Mouse (Mus musculus) bone marrow macrophage, adult 2 months (primary cell): ENCODE measurements around the gene Ttc23l. TPM values are rescaled to one million over a fixed set of nuclear protein-coding genes. Genes with fewer than 3 reads are reported as not detected.
A peak's percentile ranks its signal among the peaks of the same experiment; 100 is the strongest.

Experiments used
- H3K27ac ChIP-seq: 2 replicates; pipeline ENCODE4 v1.5.1; 2012; ENCODE audit warnings: low read depth, low read length; ENCODE audit not compliant: insufficient read depth
- H3K4me1 ChIP-seq: 2 replicates; pipeline ENCODE4 v1.6.1; 2012; ENCODE audit warnings: low read length; ENCODE audit not compliant: control insufficient read depth, insufficient read depth
- H3K4me3 ChIP-seq: 2 replicates; pipeline ENCODE4 v1.5.1; 2012; ENCODE audit warnings: mild to moderate bottlenecking, low read length, moderate library complexity; ENCODE audit not compliant: insufficient read depth
- CTCF ChIP-seq: IDR thresholded peaks from 2 replicates; pipeline ENCODE4 v1.5.1; 2012; ENCODE audit warnings: low read depth, mild to moderate bottlenecking, low read length, moderate library complexity
- POLR2A ChIP-seq: IDR thresholded peaks from 2 replicates; pipeline ENCODE4 v1.6.1; 2012; ENCODE audit warnings: mild to moderate bottlenecking, low read depth, low read length, borderline replicate concordance
- polyA plus RNA-seq: library from polyadenylated mRNA; stranded (reverse); fragments of >200 nt; gene quantifications from 2 replicates; pipeline ENCODE4 v1.2.4, GENCODE M21; 2012; ENCODE audit not compliant: missing spikeins, insufficient read depth, insufficient read length

Ttc23l gene
- polyA plus RNA-seq, 1 experiment: not detected

DNA sequence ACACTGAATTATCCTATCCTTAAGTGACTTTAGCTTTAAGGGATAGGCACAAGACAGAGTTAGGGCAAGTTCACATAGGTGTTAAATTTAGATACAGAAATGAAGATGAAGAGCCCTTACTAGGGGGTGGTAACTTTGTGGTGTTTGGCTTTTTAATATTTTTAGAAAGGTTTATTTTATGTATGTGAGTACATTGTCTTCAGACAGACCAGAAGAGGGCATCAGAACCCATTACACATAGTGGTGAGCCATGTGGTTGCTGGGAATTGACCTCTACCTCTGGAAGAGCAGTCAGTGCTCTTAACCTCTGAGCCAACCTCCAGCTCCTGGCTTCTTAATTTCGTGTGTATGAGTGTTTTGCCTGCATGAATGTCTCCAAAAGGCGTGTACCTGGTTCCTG is 71.2 kb downstream of the Ttc23l start:
- Histone ChIP-seq H3K4me3 (peak overlapping the region; percentile 44), H3K27ac (no peak overlapping the region), H3K4me1 (peaks cover 14% of the 10 kb centered on the region)
- TF ChIP-seq CTCF: no peak
- TF ChIP-seq POLR2A: no peak

DNA sequence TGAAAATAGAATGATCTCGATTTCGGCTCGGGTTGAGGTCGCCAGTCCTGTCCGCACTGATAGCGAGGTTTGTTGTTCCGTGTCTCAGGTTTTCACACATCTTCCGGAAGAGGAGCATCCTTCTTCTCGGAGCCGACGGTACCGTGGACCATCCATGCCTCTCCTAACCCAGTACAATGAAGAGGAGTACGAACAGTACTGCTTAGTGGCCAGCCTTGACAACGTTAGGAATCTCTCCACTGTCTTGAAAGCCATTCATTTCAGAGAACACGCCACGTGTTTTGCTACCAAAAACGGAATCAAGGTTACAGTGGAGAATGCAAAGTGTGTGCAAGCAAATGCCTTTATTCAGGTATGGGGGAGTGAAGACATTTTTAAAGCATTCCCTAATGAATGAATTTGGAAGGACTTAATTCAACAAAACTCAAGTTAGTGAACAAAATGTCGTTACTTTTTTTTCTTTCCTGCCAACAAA is 72.1 kb downstream of the Ttc23l start:
- H3K4me1 ChIP-seq: peaks cover 14% of the 10 kb centered on the region
- peak overlapping the region; percentile 76 for H3K4me3 ChIP-seq
- 0 out of 2 replicates have a peak overlapping the region, but pooled peaks have one; percentile 10 for H3K27ac ChIP-seq
- no peak for TF ChIP-seq CTCF
- TF ChIP-seq POLR2A: no peak

DNA sequence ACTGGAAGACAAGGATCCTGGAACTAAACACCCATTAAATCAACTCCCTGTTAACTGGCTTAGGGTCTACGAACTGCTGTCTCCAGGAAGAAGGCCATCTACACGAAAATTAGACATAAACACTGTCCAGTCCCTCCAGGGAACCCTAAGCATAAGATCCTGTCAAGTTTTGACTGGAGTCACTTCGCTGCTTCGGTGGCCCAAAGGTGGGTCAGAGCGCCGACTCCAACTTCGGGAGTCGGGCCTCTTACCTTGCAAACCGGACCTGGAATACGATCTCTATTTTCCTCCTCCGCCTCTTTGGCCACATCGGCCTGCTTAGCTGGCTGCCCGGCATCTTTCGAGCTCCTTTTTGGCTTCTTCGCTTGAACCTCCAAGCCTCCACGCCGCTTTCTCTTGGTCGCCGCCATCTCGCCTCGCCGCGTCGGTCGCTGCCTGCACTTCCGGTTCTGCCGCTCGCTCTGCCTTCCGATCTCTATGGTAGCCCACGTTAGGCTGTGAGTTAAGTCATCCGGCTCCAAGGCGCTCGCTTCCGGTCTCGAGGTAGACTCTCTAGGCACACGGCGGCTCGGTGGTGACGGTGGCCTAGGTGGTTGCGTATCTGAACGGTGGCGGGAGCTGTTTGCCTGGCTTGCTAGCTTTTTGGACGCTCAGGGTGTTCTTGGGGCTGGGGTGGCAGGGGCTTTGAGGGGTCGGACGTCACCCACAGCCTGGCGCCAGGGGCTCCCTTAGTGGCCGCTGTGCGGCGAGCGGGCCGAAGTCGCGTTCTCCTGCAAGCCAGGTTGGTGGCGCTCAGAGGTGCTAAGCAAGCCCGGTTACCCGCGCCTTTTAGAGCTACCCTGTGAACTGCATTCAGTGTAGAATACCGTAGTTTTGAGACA is 72.7 kb downstream of the Ttc23l start, which contains the start of the genes Brix1 and Rad1:
TSS of gene Brix1 (minus strand) at position 464 of the 881 bp plus-strand sequence.
TSS of gene Rad1 (plus strand) at position 535 of the 881 bp plus-strand sequence.
- H3K4me1 ChIP-seq: peaks cover 14% of the 10 kb centered on the region
- 0 out of 2 replicates have a peak within 1 kb of the TSS, but pooled peaks have one; percentile 10 for H3K27ac ChIP-seq
- TF ChIP-seq CTCF (no peak), POLR2A (no peak)
- H3K4me3 ChIP-seq: peak within 1 kb of the TSS; percentile 76

- Histone ChIP-seq H3K27ac (no peak overlapping the region), H3K4me1 (peaks cover 10% of the 10 kb centered on the region), H3K4me3 (peak overlapping the region; percentile 62)
- TF ChIP-seq CTCF: no peak
- no peak for TF ChIP-seq POLR2A
Measured at GRCm38 (mm10) chr15:10470941-10471340, 87.5 kb downstream of the Ttc23l start.

GRCm38 (mm10) chr15:10470151-10470831 is 88.2 kb downstream of the Ttc23l start, which contains the start of gene Dnajc21:
Dnajc21 (minus strand) TSS chr15:10470516.
- TF ChIP-seq CTCF: no peak
- TF ChIP-seq POLR2A: no peak
- Histone ChIP-seq H3K27ac (peak within 1 kb of the TSS; percentile 1; the same call in 1 of the 2 replicates), H3K4me3 (peak within 1 kb of the TSS; percentile 62), H3K4me1 (peaks cover 10% of the 10 kb centered on the region)

DNA sequence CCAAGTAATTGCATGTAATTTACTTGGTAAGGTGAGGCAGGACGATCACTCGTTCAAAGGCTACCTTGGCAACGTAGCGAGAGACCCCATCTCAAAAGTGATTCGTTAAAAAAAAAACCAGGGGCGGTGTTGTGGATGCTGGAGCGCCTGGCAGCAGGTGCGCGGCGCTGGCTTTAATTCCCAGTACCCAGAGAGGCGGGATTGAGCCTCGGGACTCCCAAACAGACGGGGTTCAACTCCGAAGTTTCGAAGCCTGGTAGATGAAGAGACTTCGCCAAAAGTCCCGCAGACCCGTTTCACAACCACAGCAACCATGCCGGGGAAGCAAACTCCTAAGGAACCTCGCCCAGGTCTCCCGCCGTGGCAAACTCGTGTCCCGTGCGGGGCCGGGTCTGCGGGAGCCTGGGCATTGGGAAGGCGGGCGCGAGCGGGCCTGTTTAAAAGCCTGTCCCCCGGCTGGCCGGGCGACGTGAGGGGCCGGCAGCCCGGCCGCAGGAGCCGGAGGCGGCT is 88.8 kb downstream of the Ttc23l start:
- peak overlapping the region; percentile 1; the same call in 1 of the 2 replicates for H3K27ac ChIP-seq
- TF ChIP-seq CTCF (no peak), POLR2A (no peak)
- H3K4me1 ChIP-seq: peaks cover 10% of the 10 kb centered on the region
- H3K4me3 ChIP-seq: peak overlapping the region; percentile 62

- H3K27ac ChIP-seq: no peak overlapping the region
- H3K4me3 ChIP-seq: peak overlapping the region; percentile 62; the same call in 1 of the 2 replicates
- peaks cover 10% of the 10 kb centered on the region for H3K4me1 ChIP-seq
- TF ChIP-seq POLR2A (no peak), CTCF (no peak)
Measured at GRCm38 (mm10) chr15:10468761-10469160, 89.7 kb downstream of the Ttc23l start.

GRCm38 (mm10) chr15:10464678-10465077 is 93.8 kb downstream of the Ttc23l start:
- peaks cover 8% of the 10 kb centered on the region for H3K4me1 ChIP-seq
- no peak overlapping the region for H3K27ac ChIP-seq
- H3K4me3 ChIP-seq: no peak overlapping the region
- TF ChIP-seq CTCF (no peak), POLR2A (no peak)

DNA sequence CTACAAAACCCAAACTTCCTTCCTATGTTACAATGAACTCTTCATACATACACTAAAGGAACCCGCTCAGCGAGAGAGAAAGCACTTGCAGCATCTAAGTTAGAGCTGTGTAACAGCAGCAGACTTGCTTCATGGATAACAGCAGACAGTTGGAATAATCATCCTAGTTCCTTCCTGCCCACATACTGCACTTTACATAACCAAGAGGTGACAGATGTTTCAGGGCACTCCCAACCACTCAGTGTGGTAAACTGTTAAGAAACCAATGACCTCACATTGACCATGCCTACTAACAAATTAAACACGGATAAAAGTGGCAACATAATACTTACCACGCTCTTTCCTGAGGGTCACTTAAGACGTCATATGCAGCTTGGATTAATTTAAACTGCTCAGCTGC is 94.9 kb downstream of the Ttc23l start:
- H3K4me1 ChIP-seq: peaks cover 3% of the 10 kb centered on the region; the same call in 1 of the 2 replicates
- no peak overlapping the region for H3K4me3 ChIP-seq
- no peak overlapping the region for H3K27ac ChIP-seq
- TF ChIP-seq POLR2A: no peak
- no peak for TF ChIP-seq CTCF

DNA sequence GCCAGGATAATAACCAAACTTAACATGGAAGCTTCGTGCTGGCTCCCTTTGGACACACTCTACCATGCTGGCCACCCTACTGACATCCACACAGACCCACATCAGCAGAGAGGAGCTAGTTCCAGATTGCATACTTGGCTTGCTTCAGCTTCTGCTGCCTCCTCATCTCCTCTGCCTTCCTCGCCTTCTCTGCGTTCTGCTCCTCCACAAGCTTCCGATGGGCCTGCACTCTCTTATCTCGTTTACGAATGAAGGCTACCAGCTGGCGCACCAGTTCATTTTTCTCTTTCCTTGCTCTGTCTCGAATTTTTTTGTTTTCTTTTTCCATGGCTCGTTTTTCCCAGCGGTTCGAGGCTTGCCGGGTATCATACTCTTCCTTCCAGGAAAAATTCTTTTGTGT is 97.5 kb downstream of the Ttc23l start:
- Histone ChIP-seq H3K4me3 (no peak overlapping the region), H3K4me1 (no peaks in the 10 kb centered on the region), H3K27ac (no peak overlapping the region)
- no peak for TF ChIP-seq POLR2A

Other genes with a start within 250 kb of the Ttc23l start
- not detected in 2 replicates for gene Gm21973, start 233.3 kb downstream of the Ttc23l start, polyA plus RNA-seq
- not detected in 2 replicates for gene Agxt2, start 200.1 kb downstream of the Ttc23l start, polyA plus RNA-seq
- 16.4 and 17.6 TPM in 2 replicates for gene Dnajc21, start 88.2 kb downstream of the Ttc23l start, polyA plus RNA-seq
- gene Brix1, start 72.7 kb downstream of the Ttc23l start, polyA plus RNA-seq: 31.2 and 36.0 TPM in 2 replicates
- 10.7 and 15.4 TPM in 2 replicates for gene Rad1, start 72.7 kb downstream of the Ttc23l start, polyA plus RNA-seq
- 4.4 and 6.2 TPM in 2 replicates for gene Rai14, start 156.0 kb upstream of the Ttc23l start, polyA plus RNA-seq